Mouse (Mus musculus) gastrocnemius, postnatal 4 days (tissue): ENCODE data around the gene Shmt2. TPM values are rescaled to one million over a fixed set of nuclear protein-coding genes. Genes with fewer than 3 reads are reported as not detected.
A peak's percentile ranks its signal among the peaks of the same experiment; 100 is the strongest.

ENCODE experiments used
- DNase-seq, 2 experiments: peaks; one replicate each; pipeline ENCODE4 v3.0.0; 2021 to 2022; ENCODE audit warnings: low spot score in 2 of 2, mixed read lengths in 2 of 2
- total RNA-seq, 2 experiments: library from RNA; stranded (reverse); gene quantifications; 2 replicates each; pipeline ENCODE4 v1.2.3; 2021

Shmt2 gene
- total RNA-seq, 2 experiments from 2014 or later: 34.6 to 34.8 TPM

DNA sequence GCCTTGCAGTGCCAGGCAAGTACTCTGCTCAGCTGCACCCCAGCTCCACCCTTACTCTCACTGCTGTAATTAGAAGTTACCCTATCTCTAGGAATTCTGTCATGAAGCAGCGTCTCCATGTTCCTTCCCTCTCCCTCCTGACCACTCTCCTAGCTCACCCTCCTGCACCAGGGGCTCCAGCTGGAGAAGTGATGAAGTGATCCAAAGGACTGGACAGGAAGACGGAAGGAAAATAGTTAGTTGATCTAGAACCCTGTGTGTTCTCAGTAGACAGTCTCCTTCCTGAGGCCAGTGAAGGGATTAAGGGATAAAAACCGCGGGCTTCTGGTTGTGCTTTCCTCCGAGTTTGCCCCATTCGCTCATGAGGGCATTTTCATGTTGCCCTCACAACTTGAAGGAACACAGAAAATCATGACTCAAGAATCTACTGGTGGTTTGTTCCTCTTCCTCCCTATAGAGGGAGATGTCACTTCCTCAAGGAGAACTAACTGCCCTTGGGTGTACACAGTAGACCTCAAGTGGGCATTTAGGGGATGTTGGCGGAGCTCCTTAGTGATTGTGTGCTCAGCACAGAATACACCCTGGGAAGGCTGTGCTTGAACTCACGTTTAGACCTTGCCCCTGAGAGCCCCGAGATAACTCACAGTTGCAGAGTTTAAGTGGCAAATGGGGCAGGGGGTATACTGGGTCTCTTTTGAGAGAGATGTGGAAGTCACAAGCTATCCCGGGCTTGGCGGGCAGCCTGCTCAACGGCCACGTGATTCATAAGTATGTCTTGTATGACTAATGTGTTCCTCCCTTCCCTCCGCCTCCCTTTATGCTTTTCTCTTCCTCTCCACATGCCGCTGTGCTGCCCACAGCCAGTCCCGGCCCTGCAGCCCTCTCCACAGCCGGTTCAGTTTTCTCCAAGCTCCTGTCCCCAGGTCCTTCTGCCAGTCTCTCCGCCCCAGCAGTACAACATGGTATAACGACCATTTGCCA is 41.1 kb downstream of the Shmt2 start:
- DNase-seq: peak in 1 of 2 experiments; percentile 55

DNA sequence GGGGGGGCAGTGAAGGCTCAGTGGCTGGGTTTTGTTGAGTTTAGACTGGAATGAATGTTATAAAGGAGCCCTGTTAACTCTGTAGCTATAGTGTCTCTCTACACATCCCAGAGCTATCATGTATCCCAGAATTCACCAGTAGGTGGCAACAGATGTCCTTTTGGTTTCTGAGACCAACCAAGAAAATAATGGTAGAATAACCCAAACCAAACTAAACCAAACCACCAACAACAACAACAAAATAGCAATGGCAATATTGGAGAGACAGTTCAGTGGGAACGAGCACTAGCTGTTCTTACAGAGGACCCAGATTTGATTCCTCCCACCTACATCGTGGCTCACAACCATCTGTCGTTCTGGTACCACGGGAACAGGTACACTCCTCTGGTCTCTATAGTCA is 43.1 kb downstream of the Shmt2 start:
- no peak for DNase-seq

DNA sequence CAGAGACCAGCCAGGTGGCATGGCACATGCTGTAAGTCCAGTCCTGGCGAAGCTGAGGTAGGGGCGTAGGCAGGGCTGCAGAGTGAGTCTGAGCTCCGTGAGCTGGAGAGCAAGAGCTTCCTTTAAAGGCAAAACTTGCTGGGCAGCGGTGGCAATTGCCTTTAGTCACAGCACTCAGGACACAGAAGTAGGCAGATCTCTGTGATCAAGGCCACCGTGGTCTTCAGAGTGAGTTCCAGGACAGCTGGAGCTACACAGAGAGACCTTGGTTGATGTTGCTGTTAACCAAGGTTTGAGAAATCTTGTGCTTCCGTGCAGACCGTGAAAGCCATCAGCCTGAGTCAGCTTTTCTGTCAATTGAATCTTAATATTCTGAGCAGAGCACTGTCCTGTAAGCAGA is 44.9 kb downstream of the Shmt2 start:
- no peak for DNase-seq

DNA sequence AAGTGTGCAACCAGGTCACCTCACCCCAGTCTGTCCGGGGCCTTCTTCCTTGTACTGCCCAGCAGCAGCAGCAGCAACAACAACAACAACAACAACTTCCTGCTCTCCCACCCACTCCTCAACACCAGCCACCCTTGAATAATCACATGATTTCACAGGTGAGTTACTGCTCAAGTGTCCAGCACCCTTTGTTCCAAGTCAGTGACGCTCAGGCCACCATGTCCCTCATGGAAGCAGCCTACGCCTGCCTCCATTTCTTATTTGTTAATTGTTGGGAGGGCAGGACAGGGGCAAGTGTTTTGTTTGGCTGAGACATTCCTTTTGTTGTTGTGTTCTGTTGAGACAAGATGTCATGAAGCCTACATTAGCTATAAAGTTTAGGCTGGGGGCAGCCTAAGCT is 45.7 kb downstream of the Shmt2 start:
- no peak for DNase-seq

DNA sequence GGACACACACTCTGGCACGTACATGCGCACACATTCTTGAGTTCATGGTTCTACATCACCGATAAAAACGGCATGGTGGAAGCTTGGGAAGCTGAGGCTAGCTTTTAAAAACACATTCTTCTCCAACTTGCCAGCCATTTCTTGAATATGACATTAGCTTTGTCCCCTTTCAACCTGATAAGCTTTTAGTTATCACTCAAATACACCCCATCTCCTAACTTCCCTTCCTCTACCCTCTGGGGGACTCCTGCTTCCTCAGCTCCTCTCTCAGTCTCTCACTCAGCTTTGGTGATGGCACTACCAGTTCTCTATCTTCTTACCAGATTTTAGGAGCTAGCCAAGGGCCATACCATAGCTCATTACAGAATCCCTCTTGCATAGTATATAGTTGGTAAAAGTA is 47.1 kb downstream of the Shmt2 start:
- no peak for DNase-seq

DNA sequence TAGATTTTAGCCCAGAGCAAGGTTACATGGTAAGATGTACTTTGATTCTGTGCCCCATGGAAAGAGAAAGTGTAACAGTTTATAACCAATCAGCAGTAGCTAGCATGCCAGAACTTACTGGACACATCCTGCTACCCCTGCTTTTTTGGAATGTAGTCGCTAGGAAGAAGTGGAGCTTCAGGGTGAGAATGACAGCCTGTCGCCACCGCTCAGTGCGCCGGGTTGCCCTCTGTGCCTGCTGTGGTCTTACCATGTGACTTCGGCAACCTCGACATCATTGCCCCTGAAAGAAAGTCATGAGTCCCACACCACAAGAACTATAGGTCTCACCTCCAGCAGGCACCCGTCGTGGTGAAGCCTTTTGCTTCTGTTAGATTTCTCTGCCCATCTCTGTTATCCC is 49.5 kb downstream of the Shmt2 start:
- no peak for DNase-seq

DNA sequence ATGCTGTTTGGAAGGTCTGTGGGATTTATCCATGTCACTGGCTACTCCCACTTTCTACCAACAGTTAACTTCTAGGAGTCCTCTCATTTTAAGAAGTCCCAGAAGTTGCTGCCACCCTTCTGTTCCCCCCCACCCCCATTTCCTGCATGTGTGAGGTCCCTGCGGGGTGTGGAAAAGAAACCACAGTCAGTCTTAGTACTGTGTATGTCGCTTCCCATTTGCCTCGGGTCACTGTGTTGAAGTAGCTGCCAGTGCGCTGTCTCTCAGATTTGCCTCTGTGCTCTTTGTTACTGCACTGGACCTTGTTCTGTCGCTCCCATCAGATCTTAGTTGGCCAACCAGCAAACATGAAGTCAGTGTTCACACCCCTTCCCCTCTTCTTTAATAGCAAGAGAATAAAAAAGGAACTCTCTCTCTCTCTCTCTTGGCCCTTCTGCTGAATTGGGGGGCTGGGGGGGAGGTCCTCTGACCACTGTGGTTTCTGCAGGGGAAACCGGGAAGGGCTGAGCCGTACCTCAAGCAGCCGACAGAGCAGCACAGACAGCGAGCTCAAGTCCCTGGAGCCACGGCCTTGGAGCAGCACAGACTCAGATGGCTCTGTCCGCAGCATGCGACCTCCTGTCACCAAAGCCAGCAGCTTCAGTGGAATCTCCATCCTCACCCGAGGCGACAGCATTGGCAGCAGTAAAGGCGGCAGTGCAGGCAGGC is 50.8 kb downstream of the Shmt2 start:
- DNase-seq: no peak

Other genes starting within 250 kb of the Shmt2 start
- gene Mbd6, start 233.4 kb downstream of the Shmt2 start, total RNA-seq: 10 to 100 TPM; 34.2 to 41.9 TPM
- 10 to 100 TPM; 47.5 to 48.0 TPM for gene Mars, start 210.7 kb downstream of the Shmt2 start, total RNA-seq
- 1 to 10 TPM; 2.8 to 3.9 TPM for gene Arhgap9, start 200.5 kb downstream of the Shmt2 start, total RNA-seq
- 10 to 100 TPM in 1 of 2 experiments, 1 to 10 TPM in 1; 9.0 to 11.8 TPM for gene Gli1, start 180.5 kb downstream of the Shmt2 start, total RNA-seq
- under 1 TPM in 1 of 2 experiments, not detected in 1; 0.08 TPM for gene Inhbe, start 168.0 kb downstream of the Shmt2 start, total RNA-seq
- gene Inhbc, start 152.0 kb downstream of the Shmt2 start, total RNA-seq: under 1 TPM in 1 of 2 experiments, not detected in 1; 0.29 TPM
- 100 to 1,000 TPM in 1 of 2 experiments, 10 to 100 TPM in 1; 87.7 to 101 TPM for gene R3hdm2, start 142.1 kb downstream of the Shmt2 start, total RNA-seq
- gene Stac3, start 20.8 kb downstream of the Shmt2 start, total RNA-seq: 100 to 1,000 TPM; 167 to 205 TPM
- gene Ndufa4l2, start 7.5 kb downstream of the Shmt2 start, total RNA-seq: 10 to 100 TPM; 23.6 to 24.1 TPM
- gene Nxph4, start 12.1 kb upstream of the Shmt2 start, total RNA-seq: 1 to 10 TPM; 1.9 to 2.2 TPM
- 100 to 1,000 TPM; 184 to 193 TPM for gene Lrp1, start 98.7 kb upstream of the Shmt2 start, total RNA-seq
- 10 to 100 TPM; 25.9 to 27.0 TPM for gene Stat6, start 120.5 kb upstream of the Shmt2 start, total RNA-seq
- 1 to 10 TPM; 6.0 to 7.3 TPM for gene Nemp1, start 144.5 kb upstream of the Shmt2 start, total RNA-seq
- gene Nab2, start 146.1 kb upstream of the Shmt2 start, total RNA-seq: 10 to 100 TPM; 14.5 to 14.8 TPM
- gene Myo1a, start 182.7 kb upstream of the Shmt2 start, total RNA-seq: 1 to 10 TPM in 1 of 2 experiments, under 1 TPM in 1; 0.29 to 1.0 TPM
- gene Tac2, start 202.0 kb upstream of the Shmt2 start, total RNA-seq: under 1 TPM in 1 of 2 experiments, not detected in 1; 0.44 TPM
- 1 to 10 TPM; 6.9 to 8.2 TPM for gene Zbtb39, start 217.1 kb upstream of the Shmt2 start, total RNA-seq
- under 1 TPM; 0.34 to 0.56 TPM for gene Gpr182, start 229.3 kb upstream of the Shmt2 start, total RNA-seq
- gene Rdh1, start 237.3 kb upstream of the Shmt2 start, total RNA-seq: under 1 TPM; 0.08 to 0.15 TPM
- under 1 TPM in 1 of 2 experiments, not detected in 1; 0.29 TPM for gene Rdh16f1, start 237.3 kb upstream of the Shmt2 start, total RNA-seq